Mouse (Mus musculus) spleen, postnatal 10 days (tissue): ENCODE results near the gene Lpar2.

Source experiments
- DNase-seq, 2 experiments: peaks; one replicate each; pipeline ENCODE4 v3.0.0; 2021 to 2022; ENCODE audit warnings: low spot score in 2 of 2

The Lpar2 gene

GRCm38 (mm10) chr8:69805491-69805890 is 16.7 kb upstream of the Lpar2 start:
- DNase-seq, result peak in 1 of 2 experiments; percentile 13

DNA sequence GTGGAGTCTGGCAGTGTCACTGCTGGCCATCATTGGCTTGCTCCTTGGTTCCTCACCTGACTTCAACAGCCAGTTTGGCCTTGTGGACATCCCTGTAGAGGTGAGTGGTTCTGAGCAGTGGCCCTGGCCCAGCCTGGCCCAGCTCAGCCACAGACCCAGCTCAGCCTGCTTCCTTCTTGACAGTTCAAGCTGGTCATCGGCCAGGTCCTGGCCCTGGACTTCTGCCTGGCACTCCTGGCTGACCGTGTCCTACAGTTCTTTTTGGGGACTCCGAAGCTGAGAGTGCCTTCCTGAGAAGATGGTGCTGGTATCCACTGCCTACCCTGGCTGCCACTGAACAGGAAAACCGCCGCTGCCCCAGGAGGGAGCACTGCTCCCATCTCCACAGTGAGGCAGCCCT is 15.0 kb upstream of the Lpar2 start:
- peak in 1 of 2 experiments; percentile 13 for DNase-seq

DNA sequence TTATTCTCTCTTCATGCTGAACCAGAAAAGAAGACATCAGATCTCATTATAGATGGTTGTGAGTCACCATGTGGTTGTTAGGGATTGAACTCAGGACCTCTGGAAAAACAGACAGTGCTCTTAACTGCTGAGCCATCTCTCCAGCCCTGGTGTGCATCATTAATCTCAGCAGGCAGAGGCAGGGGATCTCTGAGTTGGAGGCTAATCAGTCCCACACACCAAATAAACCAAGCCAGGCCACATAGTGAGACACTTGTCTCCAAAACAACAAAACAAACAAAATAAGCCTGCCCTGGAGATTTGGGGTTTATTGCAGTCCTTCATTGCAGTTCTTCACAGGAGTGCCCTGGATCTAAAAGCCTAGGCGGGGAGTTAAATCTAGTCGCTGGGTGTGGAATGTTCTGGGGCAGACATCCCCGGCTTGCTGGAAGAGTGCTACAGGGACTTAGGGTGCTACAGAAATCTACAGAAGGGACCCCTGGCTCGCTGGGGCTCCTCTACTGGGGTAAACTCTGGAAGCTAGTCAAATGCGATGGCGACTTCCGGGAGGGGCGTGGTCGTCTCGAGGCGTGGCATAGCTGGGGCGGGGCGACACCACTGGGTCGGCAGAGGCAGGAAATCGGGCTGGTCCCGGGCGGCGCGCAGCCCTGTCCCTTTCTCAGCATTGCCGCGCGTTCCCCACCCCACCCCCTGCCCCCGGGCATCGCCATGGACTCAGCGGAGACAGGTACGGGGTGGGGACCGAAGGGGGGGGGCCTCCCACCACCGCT is 13.9 kb upstream of the Lpar2 start, which contains the start of gene Gmip:
Gene Gmip, plus strand, starts transcription at position 586 of the 770 bp plus-strand sequence.
- peak; percentile 78 to 92 for DNase-seq

- peak; percentile 40 to 68 for DNase-seq
These were observed 13.3 kb upstream of the Lpar2 start for GRCm38 (mm10) chr8:69808864-69809403.

- DNase-seq, result no peak
These were observed 12.4 kb upstream of the Lpar2 start for GRCm38 (mm10) chr8:69809820-69810219.

- no peak for DNase-seq
These were observed 7.3 kb upstream of the Lpar2 start for GRCm38 (mm10) chr8:69814881-69815280.

DNA sequence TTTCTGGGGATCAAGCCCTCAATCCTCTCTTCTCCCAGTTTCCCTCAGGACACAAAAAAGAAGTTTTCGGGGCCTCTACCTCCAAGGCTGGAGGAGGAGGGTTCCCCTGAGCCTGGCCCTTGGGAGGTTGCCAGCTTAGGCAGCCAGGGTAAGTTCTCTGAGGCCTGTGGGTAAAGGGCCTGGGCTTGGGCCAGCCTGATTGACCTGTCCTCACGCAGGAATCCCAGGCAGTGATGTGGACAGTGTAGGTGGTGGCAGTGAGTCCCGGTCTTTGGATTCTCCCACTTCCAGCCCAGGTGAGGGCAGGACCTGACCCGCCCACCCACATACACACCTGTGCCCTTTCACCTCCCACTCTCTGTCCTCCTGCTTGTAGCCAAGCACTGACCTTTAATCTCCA is 6.8 kb upstream of the Lpar2 start:
- no peak for DNase-seq

GRCm38 (mm10) chr8:69820466-69820865 is 1.8 kb upstream of the Lpar2 start:
- DNase-seq, result no peak

- DNase-seq, result no peak
These were observed 251 bp upstream of the Lpar2 start for GRCm38 (mm10) chr8:69821971-69822385.

- DNase-seq, result no peak
These were observed 4.1 kb downstream of the Lpar2 start for GRCm38 (mm10) chr8:69826371-69826770.

GRCm38 (mm10) chr8:69832298-69832853 is 10.1 kb downstream of the Lpar2 start, which contains the start of gene Pbx4:
Gene Pbx4 (plus strand): TSS chr8:69832491.
- peak; percentile 74 to 86 for DNase-seq

GRCm38 (mm10) chr8:69837057-69837682 is 14.9 kb downstream of the Lpar2 start:
- DNase-seq, result no peak

DNA sequence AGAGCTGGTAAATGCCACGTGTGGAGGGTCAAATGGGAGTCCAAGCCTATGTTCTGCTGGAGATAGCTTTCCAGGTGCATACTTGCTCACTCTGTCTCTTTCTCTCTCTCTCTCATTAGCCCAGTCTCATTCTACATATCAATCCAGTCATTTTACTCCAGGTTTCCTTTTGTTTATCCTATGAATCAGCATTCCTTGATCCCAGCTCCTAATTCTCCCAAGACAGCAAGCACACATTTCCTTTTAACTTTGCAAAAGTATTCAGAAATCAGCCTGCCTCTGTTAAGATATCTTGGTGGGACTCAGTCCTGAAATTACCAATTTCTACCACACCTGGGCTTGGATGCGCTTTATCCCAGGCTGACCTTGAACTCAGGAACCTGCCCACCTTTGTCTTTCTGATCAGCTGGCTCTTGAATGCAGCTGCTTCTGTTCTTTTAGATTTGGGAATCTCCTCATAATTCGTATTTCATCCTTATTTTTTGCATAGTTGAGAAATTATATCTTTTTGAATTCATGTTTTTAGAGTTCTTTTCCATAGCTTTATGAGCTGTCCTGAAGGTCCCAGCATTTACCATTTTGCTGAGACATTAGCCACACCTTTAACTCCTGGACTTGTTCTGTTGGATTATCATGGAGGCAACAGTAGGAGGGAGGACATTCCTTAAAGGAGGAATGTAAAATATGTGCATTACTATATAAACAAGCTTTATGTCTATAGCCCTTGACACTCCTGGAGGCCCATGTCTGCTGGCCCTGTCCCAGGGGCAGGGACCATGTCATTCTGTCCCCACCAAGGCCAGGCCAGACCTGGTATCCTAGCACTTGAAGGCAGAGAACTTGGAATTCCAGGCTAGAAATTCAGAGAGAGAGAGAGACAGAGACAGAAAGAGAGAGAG is 25.2 kb downstream of the Lpar2 start:
- no peak for DNase-seq

DNA sequence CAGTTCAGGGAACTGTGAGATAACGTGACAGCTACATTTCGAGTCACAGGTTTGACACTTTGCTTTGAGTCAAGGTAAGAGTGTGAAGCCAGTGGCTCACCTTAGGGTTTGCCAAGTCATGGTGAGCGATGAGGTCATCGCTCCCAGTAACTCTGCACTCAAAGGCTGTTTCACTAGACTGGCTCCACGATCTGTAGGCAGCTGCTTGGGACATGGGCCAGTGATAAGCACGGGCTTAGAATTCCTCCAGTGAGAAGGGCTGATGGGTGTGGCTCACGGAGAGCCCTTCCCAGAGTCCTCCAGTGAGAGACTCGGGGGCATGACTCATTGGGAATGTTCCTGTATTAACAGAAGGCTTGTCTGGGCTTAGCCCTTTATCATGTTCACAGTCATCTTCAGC is 26.7 kb downstream of the Lpar2 start:
- DNase-seq, result no peak

DNA sequence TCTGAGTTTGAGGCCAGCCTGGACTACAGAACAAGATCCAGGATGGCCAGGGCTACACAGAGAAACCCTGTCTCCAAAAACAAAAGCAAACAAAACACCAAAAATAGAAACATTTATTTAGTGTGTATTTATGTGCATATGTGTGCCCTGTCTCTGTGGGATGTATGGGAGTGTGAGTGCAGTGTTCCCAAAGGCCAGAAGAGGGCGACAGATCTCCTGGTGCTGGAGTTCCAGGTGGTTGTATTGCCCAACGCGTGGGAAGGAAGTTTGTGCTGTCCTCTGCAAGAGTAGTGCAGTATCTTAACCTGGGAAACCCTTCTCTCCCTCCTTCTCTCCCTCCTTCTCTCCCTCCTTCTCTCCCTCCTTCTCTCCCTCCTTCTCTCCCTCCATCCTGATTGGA is 27.7 kb downstream of the Lpar2 start:
- peak in 1 of 2 experiments; percentile 36 for DNase-seq

DNA sequence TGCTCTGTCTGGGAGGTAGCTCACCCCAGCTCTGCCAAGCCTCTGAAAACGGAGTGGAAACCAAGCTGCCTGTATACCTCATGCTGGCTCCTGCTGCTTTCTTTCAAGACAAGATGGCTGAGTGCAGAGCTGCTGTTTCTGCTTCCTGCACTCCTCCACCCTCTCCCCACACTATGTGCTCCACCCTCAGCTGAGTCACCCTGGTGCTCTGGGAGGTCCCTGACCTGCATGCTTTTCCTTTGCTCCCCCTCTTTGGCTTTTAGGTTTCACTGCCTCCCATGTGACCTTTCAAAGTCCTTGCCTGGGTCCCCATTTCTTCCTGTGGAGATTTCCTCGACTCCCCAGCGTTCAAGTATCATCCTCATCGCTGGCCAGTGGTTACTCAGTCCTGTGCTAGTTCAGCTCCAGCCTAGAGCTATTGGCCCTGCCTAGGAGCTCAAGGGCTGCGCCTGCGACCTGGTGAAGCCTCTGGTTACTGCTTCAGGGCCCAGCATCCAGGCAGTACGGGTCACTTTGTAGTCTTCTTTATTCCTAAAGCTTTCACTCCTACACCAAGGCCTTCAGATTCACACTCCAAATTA is 28.8 kb downstream of the Lpar2 start:
- DNase-seq, result no peak

DNA sequence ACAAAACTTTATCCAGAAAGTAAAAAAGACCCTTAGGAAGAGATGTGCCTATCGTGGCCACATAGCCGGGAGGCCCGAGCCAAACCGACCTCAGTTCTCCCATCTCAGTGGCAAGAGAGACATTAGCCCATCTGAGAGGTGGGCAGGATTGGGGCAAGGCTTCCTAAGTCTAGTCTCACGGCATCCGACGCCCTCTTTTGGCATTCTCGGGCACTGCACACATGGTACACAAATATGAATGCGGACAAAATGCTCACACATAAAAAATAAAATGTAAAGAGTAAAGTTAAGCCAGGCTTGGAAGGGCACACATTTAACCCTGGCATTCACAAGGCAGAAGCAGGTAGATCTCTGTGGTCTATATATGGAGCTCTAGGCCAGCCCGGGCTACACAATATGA is 31.6 kb downstream of the Lpar2 start:
- no peak for DNase-seq

- DNase-seq, result no peak
These were observed 38.6 kb downstream of the Lpar2 start for GRCm38 (mm10) chr8:69860807-69861206.

GRCm38 (mm10) chr8:69861251-69861650 is 39.0 kb downstream of the Lpar2 start:
- no peak for DNase-seq

DNA sequence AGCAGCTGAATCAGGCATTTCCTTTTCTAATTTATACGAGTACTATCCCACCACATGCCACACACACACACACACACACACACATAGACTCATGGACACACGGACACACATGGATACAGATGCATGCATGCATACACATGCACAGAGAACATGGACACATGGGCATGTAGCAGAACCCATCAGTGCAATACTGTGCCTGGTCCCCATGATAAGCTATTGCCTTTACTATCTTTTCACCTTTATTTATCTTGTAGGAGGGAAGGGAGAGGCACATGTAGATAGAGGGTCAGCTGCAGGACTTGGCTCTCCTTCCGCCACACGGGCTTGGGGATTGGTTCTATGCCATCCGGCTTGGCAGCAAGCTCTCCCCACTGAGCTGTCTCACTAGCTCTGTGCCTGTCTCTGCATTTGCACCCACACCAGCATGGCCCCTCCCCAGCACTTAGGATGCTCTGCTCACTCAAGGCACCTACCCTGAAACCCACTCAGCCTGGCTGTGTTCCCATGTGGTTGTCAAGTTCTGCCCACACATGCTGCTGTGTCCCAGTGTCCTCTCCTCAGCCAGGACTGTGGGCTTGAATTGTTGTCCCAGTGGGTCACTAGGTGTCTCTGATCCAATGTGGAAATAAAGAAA is 41.3 kb downstream of the Lpar2 start:
- no peak for DNase-seq

DNA sequence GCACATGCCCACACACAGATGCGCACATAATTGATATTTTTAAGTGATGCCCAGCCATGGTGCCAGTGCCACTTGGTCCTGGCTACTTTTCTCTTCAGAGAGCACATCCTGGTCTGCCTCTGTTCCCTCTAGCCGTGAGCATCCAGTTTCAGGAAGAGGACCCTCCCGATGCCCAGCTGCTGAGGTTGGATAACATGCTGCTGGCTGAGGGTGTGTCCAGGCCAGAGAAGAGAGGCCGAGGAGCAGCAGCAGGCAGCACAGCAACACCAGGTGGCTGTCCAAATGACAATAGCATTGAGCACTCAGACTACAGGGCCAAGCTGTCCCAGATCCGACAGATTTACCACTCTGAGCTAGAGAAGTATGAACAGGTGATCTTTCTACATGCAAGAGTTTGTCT is 42.0 kb downstream of the Lpar2 start:
- no peak for DNase-seq
